Mouse (Mus musculus) liver, adult (tissue): ENCODE measurements around the gene Timp3.

Experiments used
- GATA4 ChIP-seq: IDR thresholded peaks from 2 replicates; pipeline ENCODE4 v1.6.1; 2014; ENCODE audit warnings: mild to moderate bottlenecking, low read length; ENCODE audit not compliant: insufficient replicate concordance

The Timp3 gene

GRCm38 (mm10) chr10:86381150-86381921 lies 81.2 kb downstream of the Timp3 start:
- TF ChIP-seq GATA4 = no peak

GRCm38 (mm10) chr10:86381922-86382260 lies 81.7 kb downstream of the Timp3 start:
- no peak for TF ChIP-seq GATA4

- TF ChIP-seq GATA4 = no peak
These were observed 84.5 kb downstream of the Timp3 start for GRCm38 (mm10) chr10:86384655-86385054.

GRCm38 (mm10) chr10:86385656-86386055 lies 85.5 kb downstream of the Timp3 start:
- no peak for TF ChIP-seq GATA4

GRCm38 (mm10) chr10:86386232-86386631 lies 86.1 kb downstream of the Timp3 start:
- TF ChIP-seq GATA4 = no peak

GRCm38 (mm10) chr10:86387821-86388440 lies 87.8 kb downstream of the Timp3 start:
- TF ChIP-seq GATA4 = no peak

GRCm38 (mm10) chr10:86388803-86389202 lies 88.6 kb downstream of the Timp3 start:
- TF ChIP-seq GATA4 = no peak

GRCm38 (mm10) chr10:86389357-86389756 lies 89.2 kb downstream of the Timp3 start:
- no peak for TF ChIP-seq GATA4

- no peak for TF ChIP-seq GATA4
These were observed 89.7 kb downstream of the Timp3 start for GRCm38 (mm10) chr10:86389913-86390312.

- no peak for TF ChIP-seq GATA4
These were observed 92.2 kb downstream of the Timp3 start for GRCm38 (mm10) chr10:86392399-86392798.

- TF ChIP-seq GATA4 = peak; percentile 14; the same call in 1 of the 2 replicates
These were observed 97.6 kb downstream of the Timp3 start for GRCm38 (mm10) chr10:86397577-86398346.

GRCm38 (mm10) chr10:86398347-86398720 lies 98.2 kb downstream of the Timp3 start:
- no peak for TF ChIP-seq GATA4
